Mouse (Mus musculus) embryo, embryonic 9.5 days (tissue): ENCODE measurements at regions not wholly inside any gene's neighbourhood (a gene's known extent, or its start where the extent isn't known, plus 50 kb on each side); places are given as distances from the start of the nearest gene placed in this dataset.

Experiments
- DNase-seq: peaks from one replicate; pipeline ENCODE4 v3.0.0-alpha.2; 2017; ENCODE audit errors: extremely low spot score

GRCm38 (mm10) chr7:52317121-52317520, 301.6 kb upstream of the 1700015G11Rik start:
- DNase-seq, result no peak

- DNase-seq, result no peak
Observed at GRCm38 (mm10) chr7:52278262-52278661, 262.7 kb upstream of the 1700015G11Rik start.

GRCm38 (mm10) chr7:52256386-52256920, 240.9 kb upstream of the 1700015G11Rik start:
- no peak for DNase-seq

GRCm38 (mm10) chr7:52252499-52253233, 237.1 kb upstream of the 1700015G11Rik start:
- peak; percentile 13 for DNase-seq
